Mouse (Mus musculus) liver, postnatal 0 days (tissue): ENCODE data around the gene Ankle1. TPM values are rescaled to one million over a fixed set of nuclear protein-coding genes. Genes with fewer than 3 reads are reported as not detected.
A peak's percentile ranks its signal among the peaks of the same experiment; 100 is the strongest.

Source experiments
- ATAC-seq: fragments of 200-750 bp; cut with Nextera tagmentation; 2 replicates; pipeline ENCODE4 v1.8.0; 2017; ENCODE audit warnings: mild to moderate bottlenecking, moderate library complexity
- DNase-seq: peaks from one replicate; pipeline ENCODE4 v3.0.0-alpha.2; 2016
- H3K27ac ChIP-seq: fragments of 300-500 bp; sonication (generic); 2 replicates; pipeline ENCODE4 v1.5.1; 2014; ENCODE audit warnings: antibody characterized with exemption, moderate library complexity, mild to moderate bottlenecking, low read depth
- H3K27me3 ChIP-seq: fragments of 300-500 bp; sonication (generic); 2 replicates; pipeline ENCODE4 v1.6.1; 2014; ENCODE audit warnings: low read length, control low read depth, mixed read lengths; ENCODE audit not compliant: insufficient read depth
- H3K36me3 ChIP-seq: fragments of 300-500 bp; sonication (generic); replicated peaks from 2 replicates; pipeline ENCODE4 v1.6.1; 2014; ENCODE audit warnings: mild to moderate bottlenecking, control low read depth, low read length, moderate library complexity, mixed read lengths; ENCODE audit not compliant: insufficient read depth
- H3K4me1 ChIP-seq: fragments of 300-500 bp; sonication (generic); 2 replicates; pipeline ENCODE4 v1.6.1; 2014; ENCODE audit warnings: antibody characterized with exemption, mild to moderate bottlenecking, control low read depth; ENCODE audit not compliant: insufficient read depth
- H3K4me2 ChIP-seq: fragments of 300-500 bp; sonication (generic); 2 replicates; pipeline ENCODE4 v1.6.1; 2014; ENCODE audit warnings: low read depth, mild to moderate bottlenecking, low read length, moderate library complexity, mixed read lengths
- H3K4me3 ChIP-seq: fragments of 300-500 bp; sonication (generic); 2 replicates; pipeline ENCODE4 v1.5.1; 2014; ENCODE audit warnings: low read depth, low read length
- H3K9ac ChIP-seq: fragments of 300-500 bp; sonication (generic); replicated peaks from 2 replicates; pipeline ENCODE4 v1.6.1; 2014; ENCODE audit warnings: mild to moderate bottlenecking, moderate library complexity
- H3K9me3 ChIP-seq: fragments of 300-500 bp; sonication (generic); 2 replicates; pipeline ENCODE4 v1.6.1; 2016; ENCODE audit warnings: mild to moderate bottlenecking, control low read depth, low read length, mixed read lengths
- CTCF ChIP-seq: sonication (generic); IDR thresholded peaks from 2 replicates; pipeline ENCODE4 v1.5.1; 2016; ENCODE audit warnings: antibody characterized with exemption, low read depth
- EP300 ChIP-seq: IDR thresholded peaks from 2 replicates; pipeline ENCODE4 v1.6.1; 2016; ENCODE audit warnings: antibody characterized with exemption, low read depth, mild to moderate bottlenecking
- WGBS: fragments of 180-500 bp; shearing (Covaris S2); extraction: QIAGEN DNeasy Blood & Tissue Kit; methylation state at CpG from one replicate; pipeline ENCODE4 v1.1.7; 2014; ENCODE audit not compliant: insufficient replicate concordance; 5-methylcytosine and 5-hydroxymethylcytosine counted together
- polyA plus RNA-seq: library from polyadenylated mRNA; unstranded; fragments of >200 nt; fragmentation: Nextera tagmentation; extraction: Ambion mirVana; gene quantifications from 2 replicates; pipeline ENCODE4 v1.2.1, GENCODE M21; 2015

Gene Ankle1
- polyA plus RNA-seq, 1 experiment from 2014 or later, result 11.4 TPM

GRCm38 (mm10) chr8:71391696-71392095, 14.1 kb upstream of the Ankle1 start:
- no peak for ATAC-seq
- DNase-seq, result no peak
- Histone ChIP-seq H3K4me1 (peaks cover 8% of the 10 kb centered on the region), H3K27me3 (no peaks in the 10 kb centered on the region), H3K27ac (no peak overlapping the region), H3K9ac (no peak overlapping the region), H3K4me3 (no peak overlapping the region), H3K36me3 (no peaks in the 10 kb centered on the region), H3K4me2 (no peak overlapping the region), H3K9me3 (no peaks in the 10 kb centered on the region)
- TF ChIP-seq CTCF, result no peak
- no peak for TF ChIP-seq EP300
- 91% methylated on average over 2 of the region's 2 CpGs for WGBS

- TF ChIP-seq EP300 (no peak), CTCF (no peak)
- no peak overlapping the region for H3K9ac ChIP-seq
- H3K36me3 ChIP-seq, result no peaks in the 10 kb centered on the region
- peaks cover 11% of the 10 kb centered on the region for H3K4me1 ChIP-seq
- no peak overlapping the region for H3K27ac ChIP-seq
- DNase-seq, result no peak
- no peaks in the 10 kb centered on the region for H3K27me3 ChIP-seq
- H3K4me2 ChIP-seq, result no peak overlapping the region
- no peak for ATAC-seq
- WGBS, result 71% methylated on average over 5 of the region's 5 CpGs
- H3K4me3 ChIP-seq, result no peak overlapping the region
- no peaks in the 10 kb centered on the region for H3K9me3 ChIP-seq
Observed at GRCm38 (mm10) chr8:71392391-71392790, 13.4 kb upstream of the Ankle1 start.

GRCm38 (mm10) chr8:71392871-71393270, 12.9 kb upstream of the Ankle1 start:
- peak overlapping the region; percentile 2 for H3K4me2 ChIP-seq
- H3K27me3 ChIP-seq, result no peaks in the 10 kb centered on the region
- 20% methylated on average over 3 of the region's 3 CpGs for WGBS
- 0 out of 2 replicates have a peak overlapping the region, but pooled peaks have one; percentile 19 for H3K4me3 ChIP-seq
- no peaks in the 10 kb centered on the region for H3K36me3 ChIP-seq
- H3K9ac ChIP-seq, result no peak overlapping the region
- ATAC-seq (peak; percentile 44; the same call in 1 of the 2 replicates), DNase-seq (peak; percentile 80)
- H3K4me1 ChIP-seq, result peaks cover 14% of the 10 kb centered on the region
- no peaks in the 10 kb centered on the region for H3K9me3 ChIP-seq
- TF ChIP-seq EP300, result no peak
- no peak for TF ChIP-seq CTCF
- H3K27ac ChIP-seq, result 0 out of 2 replicates have a peak overlapping the region, but pooled peaks have one; percentile 0

- H3K9ac ChIP-seq, result no peak overlapping the region
- H3K4me3 ChIP-seq, result no peak overlapping the region
- H3K27ac ChIP-seq, result no peak overlapping the region
- no peak for TF ChIP-seq EP300
- TF ChIP-seq CTCF, result no peak
- no peaks in the 10 kb centered on the region for H3K27me3 ChIP-seq
- peaks cover 12% of the 10 kb centered on the region for H3K4me1 ChIP-seq
- whole genome bisulfite sequencing, result 79% methylated on average over 7 of the region's 7 CpGs
- ATAC-seq, result no peak
- H3K36me3 ChIP-seq, result peaks cover 9% of the 10 kb centered on the region; the same call in 1 of the 2 replicates
- H3K9me3 ChIP-seq, result no peaks in the 10 kb centered on the region
- DNase-seq, result no peak
- peak overlapping the region; percentile 16 for H3K4me2 ChIP-seq
Observed at GRCm38 (mm10) chr8:71394481-71394880, 11.3 kb upstream of the Ankle1 start.

- 85% methylated on average over 10 of the region's 10 CpGs for WGBS
- Histone ChIP-seq H3K9ac (no peak overlapping the region), H3K36me3 (peaks cover 12% of the 10 kb centered on the region), H3K9me3 (no peaks in the 10 kb centered on the region), H3K27ac (peak overlapping the region; percentile 41; the same call in 1 of the 2 replicates), H3K27me3 (no peaks in the 10 kb centered on the region), H3K4me1 (peaks cover 12% of the 10 kb centered on the region), H3K4me3 (no peak overlapping the region), H3K4me2 (peak overlapping the region; percentile 16)
- no peak for DNase-seq
- no peak for ATAC-seq
- TF ChIP-seq CTCF (no peak), EP300 (no peak)
Observed at GRCm38 (mm10) chr8:71395071-71395470, 10.7 kb upstream of the Ankle1 start.

- Histone ChIP-seq H3K4me1 (peaks cover 12% of the 10 kb centered on the region), H3K36me3 (peaks cover 15% of the 10 kb centered on the region), H3K9me3 (no peaks in the 10 kb centered on the region), H3K27ac (peak within 1 kb of the TSS; percentile 41), H3K9ac (no peak within 1 kb of the TSS), H3K27me3 (no peaks in the 10 kb centered on the region), H3K4me2 (peak within 1 kb of the TSS; percentile 97), H3K4me3 (peak within 1 kb of the TSS; percentile 98)
- ATAC-seq, result no peak
- TF ChIP-seq CTCF (no peak), EP300 (no peak; the same call in 1 of the 2 replicates)
- no peak for DNase-seq
- WGBS, result 74% methylated on average over 9 of the region's 9 CpGs
Observed at GRCm38 (mm10) chr8:71395629-71396028, 10.2 kb upstream of the Ankle1 start, which contains the start of gene Ushbp1. Gene Ushbp1 (minus strand): TSS chr8:71395802.
